Mouse (Mus musculus) limb, embryonic 14.5 days (tissue): ENCODE results near the gene Fgd6. TPM values are rescaled to one million over a fixed set of nuclear protein-coding genes. Genes with fewer than 3 reads are reported as not detected.

Experiments used
- ATAC-seq: fragments of 200-750 bp; cut with Nextera tagmentation; 2 replicates; pipeline ENCODE4 v1.8.0; 2017; ENCODE audit warnings: low read depth, moderate number of reproducible peaks, moderate TSS enrichment; ENCODE audit not compliant: low FRiP score
- DNase-seq: peaks from one replicate; pipeline ENCODE4 v3.0.0-alpha.2; 2015; ENCODE audit warnings: low spot score
- H3K27ac ChIP-seq: fragments of 300-500 bp; sonication (generic); replicated peaks from 2 replicates; pipeline ENCODE4 v1.5.1; 2014; ENCODE audit warnings: low read depth, mild to moderate bottlenecking, low read length, moderate library complexity, mixed read lengths
- H3K27me3 ChIP-seq: fragments of 300-500 bp; sonication (generic); 2 replicates; pipeline ENCODE4 v1.6.1; 2014; ENCODE audit warnings: low read length, mixed read lengths; ENCODE audit not compliant: control insufficient read depth, insufficient read depth
- H3K36me3 ChIP-seq: fragments of 300-500 bp; sonication (generic); 2 replicates; pipeline ENCODE4 v1.6.1; 2014; ENCODE audit warnings: mild to moderate bottlenecking, low read length, moderate library complexity, mixed read lengths; ENCODE audit not compliant: control insufficient read depth, insufficient read depth
- H3K4me1 ChIP-seq: fragments of 300-500 bp; sonication (generic); 2 replicates; pipeline ENCODE4 v1.6.1; 2014; ENCODE audit warnings: antibody characterized with exemption, low read length, mixed read lengths; ENCODE audit not compliant: control insufficient read depth, insufficient read depth
- H3K4me2 ChIP-seq: fragments of 300-500 bp; sonication (generic); replicated peaks from 2 replicates; pipeline ENCODE4 v1.6.1; 2014; ENCODE audit warnings: low read depth, mild to moderate bottlenecking, low read length, moderate library complexity; ENCODE audit not compliant: severe bottlenecking
- H3K4me3 ChIP-seq: fragments of 300-500 bp; sonication (generic); replicated peaks from 2 replicates; pipeline ENCODE4 v1.5.1; 2014; ENCODE audit warnings: low read length
- H3K9ac ChIP-seq: fragments of 300-500 bp; sonication (generic); 2 replicates; pipeline ENCODE4 v1.6.1; 2014; ENCODE audit warnings: mild to moderate bottlenecking, low read depth, low read length, moderate library complexity; ENCODE audit not compliant: severe bottlenecking
- H3K9me3 ChIP-seq: fragments of 300-500 bp; sonication (generic); 2 replicates; pipeline ENCODE4 v1.6.1; 2016; ENCODE audit warnings: low read length; ENCODE audit not compliant: control insufficient read depth
- POLR2A ChIP-seq: fragments of 200-500 bp; IDR thresholded peaks from 2 replicates; pipeline ENCODE4 v1.8.0; 2012; ENCODE audit warnings: inconsistent platforms, mild to moderate bottlenecking, moderate library complexity, borderline replicate concordance; ENCODE audit not compliant: insufficient read depth, insufficient read length; ENCODE audit errors: extremely low read depth
- WGBS: fragments of 180-500 bp; shearing (Covaris S2); extraction: QIAGEN DNeasy Blood & Tissue Kit; methylation state at CpG from one replicate; pipeline ENCODE4 v1.1.7; 2014; 5-methylcytosine and 5-hydroxymethylcytosine counted together
- polyA plus RNA-seq, 2 experiments: library from polyadenylated mRNA; depleted of rRNA in 1 of 2; stranded (reverse) in 1 of 2; unstranded in 1 of 2; fragments of >200 nt; fragmentation: Nextera tagmentation in 1 of 2; extraction: Ambion mirVana in 1 of 2; gene quantifications; 2 replicates each; pipeline versions ENCODE4 v1.2.1 to v1.2.3; 2012 to 2014

The Fgd6 gene
- polyA plus RNA-seq, 2 experiments: 3.2 to 5.5 TPM

DNA sequence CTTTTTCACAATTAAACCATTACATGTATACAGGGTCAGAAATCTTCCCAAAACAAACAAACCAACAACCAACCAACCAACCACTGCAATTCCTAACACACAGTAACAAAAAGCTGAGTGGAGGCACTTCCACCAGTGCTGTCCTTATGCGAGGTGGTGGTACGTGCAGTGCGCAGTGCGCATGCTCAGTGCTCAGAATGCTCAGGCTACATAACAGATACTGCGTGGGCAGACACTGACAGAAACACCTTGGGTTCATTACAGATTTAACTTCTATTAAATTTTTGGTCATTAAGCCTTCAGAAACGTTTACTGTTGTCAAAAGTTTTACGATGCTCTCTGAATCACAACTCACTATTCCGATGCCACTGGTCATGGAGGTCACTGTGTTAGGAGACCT is 18.3 kb upstream of the Fgd6 start:
- Histone ChIP-seq H3K4me2 (no peak overlapping the region), H3K9ac (no peak overlapping the region), H3K4me3 (no peak overlapping the region), H3K9me3 (no peaks in the 10 kb centered on the region), H3K27ac (no peak overlapping the region), H3K36me3 (no peaks in the 10 kb centered on the region), H3K4me1 (peaks cover 4% of the 10 kb centered on the region; the same call in 1 of the 2 replicates), H3K27me3 (no peaks in the 10 kb centered on the region)
- ATAC-seq (no peak), DNase-seq (no peak)
- no peak for TF ChIP-seq POLR2A
- WGBS: 72% methylated on average over 8 of the region's 8 CpGs

DNA sequence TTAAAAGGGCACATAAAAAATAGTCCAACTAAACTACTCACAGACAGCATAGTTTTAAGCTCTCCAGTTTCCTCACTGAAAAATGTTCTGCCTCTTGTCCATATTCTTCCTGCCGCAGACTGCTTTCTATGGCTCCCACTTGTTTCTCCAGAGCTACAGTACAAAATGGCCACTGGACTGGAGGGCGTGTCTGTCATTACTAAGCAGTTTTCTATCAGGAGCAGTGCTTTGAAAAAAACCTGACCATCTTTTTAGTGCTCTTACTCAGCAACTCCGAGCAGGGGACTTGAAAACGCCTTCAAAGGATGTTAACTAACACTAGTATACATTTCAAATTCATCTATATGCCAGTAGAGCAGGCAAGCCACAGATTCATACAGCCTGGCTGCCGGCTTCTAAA is 15.2 kb upstream of the Fgd6 start:
- H3K27ac ChIP-seq: no peak overlapping the region
- ATAC-seq (no peak), DNase-seq (no peak)
- no peak overlapping the region for H3K4me2 ChIP-seq
- H3K4me3 ChIP-seq: no peak overlapping the region
- H3K27me3 ChIP-seq: no peaks in the 10 kb centered on the region
- H3K9ac ChIP-seq: no peak overlapping the region
- 75% methylated on average over 5 of the region's 5 CpGs for WGBS
- no peaks in the 10 kb centered on the region for H3K9me3 ChIP-seq
- peaks cover 10% of the 10 kb centered on the region for H3K36me3 ChIP-seq
- no peak for TF ChIP-seq POLR2A
- 0 out of 2 replicates have a peak, but pooled peaks cover 4% of the 10 kb centered on the region for H3K4me1 ChIP-seq

DNA sequence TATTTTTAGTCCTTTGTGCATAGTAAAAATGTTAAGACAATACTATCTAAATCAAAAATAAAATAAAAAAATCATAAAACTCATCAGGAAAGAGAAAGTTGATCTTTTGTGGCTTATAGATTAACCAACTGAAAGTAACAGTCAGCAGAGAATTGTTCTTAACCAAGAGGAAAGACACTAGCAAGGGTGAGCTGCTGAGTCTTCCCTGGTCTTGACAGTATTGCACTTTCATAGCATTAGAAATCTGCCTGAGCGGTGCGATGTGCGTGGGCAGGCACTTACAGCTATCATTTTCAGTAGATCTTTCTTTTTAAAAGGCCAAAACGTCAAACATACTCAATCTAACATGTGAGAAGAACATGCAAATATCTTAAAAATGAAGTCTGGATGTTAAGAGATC is 14.7 kb upstream of the Fgd6 start:
- 94% methylated on average over 4 of the region's 4 CpGs for WGBS
- no peak for DNase-seq
- Histone ChIP-seq H3K36me3 (peaks cover 12% of the 10 kb centered on the region), H3K4me3 (no peak overlapping the region), H3K4me1 (0 out of 2 replicates have a peak, but pooled peaks cover 4% of the 10 kb centered on the region), H3K9me3 (no peaks in the 10 kb centered on the region), H3K27ac (no peak overlapping the region), H3K4me2 (no peak overlapping the region), H3K9ac (no peak overlapping the region), H3K27me3 (no peaks in the 10 kb centered on the region)
- TF ChIP-seq POLR2A: no peak
- no peak for ATAC-seq

DNA sequence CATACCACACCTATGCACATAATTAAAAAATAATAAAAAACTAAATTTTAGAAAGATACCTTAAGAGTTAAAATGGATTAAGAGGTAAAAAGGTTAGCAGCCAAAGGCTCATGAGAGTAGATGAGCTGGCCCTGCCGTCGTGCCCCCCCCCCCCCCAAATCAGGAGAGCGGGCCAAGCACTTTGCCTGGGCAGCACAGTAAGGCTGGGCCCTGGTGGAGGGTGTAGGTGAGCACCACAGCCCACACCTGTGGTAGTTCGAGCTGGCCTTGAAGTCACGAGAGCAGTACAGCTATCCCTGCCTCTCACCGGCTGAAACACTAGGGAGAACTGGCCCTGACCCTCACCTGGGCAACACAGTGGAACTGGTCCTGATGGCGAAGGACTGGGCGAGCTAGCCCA is 10.7 kb upstream of the Fgd6 start:
- Histone ChIP-seq H3K4me2 (no peak overlapping the region), H3K36me3 (peaks cover 14% of the 10 kb centered on the region), H3K27me3 (no peaks in the 10 kb centered on the region), H3K9me3 (no peaks in the 10 kb centered on the region), H3K9ac (no peak overlapping the region), H3K27ac (no peak overlapping the region), H3K4me3 (no peak overlapping the region), H3K4me1 (no peaks in the 10 kb centered on the region)
- ATAC-seq: no peak
- TF ChIP-seq POLR2A: no peak
- 94% methylated on average over 8 of the region's 8 CpGs for WGBS
- no peak for DNase-seq

DNA sequence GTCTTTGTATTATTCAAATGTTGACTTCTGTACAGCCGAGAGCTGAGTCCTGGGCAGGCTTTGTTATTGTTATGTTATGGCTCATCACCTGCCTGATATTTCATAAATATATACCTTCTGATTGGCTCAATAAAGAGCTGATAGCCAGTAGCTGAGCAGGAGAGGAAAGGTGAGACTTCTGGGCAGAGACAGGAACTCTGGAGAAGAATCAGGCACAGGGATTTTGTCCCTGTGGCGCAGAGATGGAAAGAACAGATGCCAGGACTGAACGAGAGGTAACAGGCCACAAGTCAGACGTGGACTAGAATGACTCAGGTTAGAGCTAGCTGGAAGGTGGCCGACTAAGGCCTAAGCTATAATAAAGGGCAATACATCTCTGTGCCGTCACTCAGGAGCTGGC is 7.3 kb upstream of the Fgd6 start:
- Histone ChIP-seq H3K36me3 (peaks cover 17% of the 10 kb centered on the region), H3K9ac (no peak overlapping the region), H3K4me1 (no peaks in the 10 kb centered on the region), H3K9me3 (no peaks in the 10 kb centered on the region), H3K4me2 (no peak overlapping the region), H3K4me3 (no peak overlapping the region), H3K27ac (no peak overlapping the region), H3K27me3 (no peaks in the 10 kb centered on the region)
- ATAC-seq (no peak), DNase-seq (no peak)
- TF ChIP-seq POLR2A: no peak
- 79% methylated on average over 6 of the region's 6 CpGs for WGBS

DNA sequence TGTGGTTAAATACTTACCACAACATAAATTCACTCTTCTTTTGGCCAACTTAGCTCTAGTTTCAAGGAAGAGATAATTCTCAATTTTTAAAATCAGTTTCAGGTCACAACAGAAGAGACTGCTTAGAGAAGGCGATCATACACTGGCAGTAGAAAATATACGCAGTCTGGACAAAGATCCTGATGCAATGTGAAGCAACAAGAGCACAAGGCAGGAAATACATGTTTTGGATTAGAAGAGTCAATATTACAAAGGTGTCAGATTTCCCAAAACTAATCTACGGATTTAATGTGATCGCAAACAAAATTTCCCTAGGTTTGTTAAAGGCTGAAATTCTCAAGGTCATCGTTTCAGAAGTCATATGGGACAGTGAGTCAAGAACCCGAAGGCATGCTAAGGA is 4.6 kb upstream of the Fgd6 start:
- no peak for ATAC-seq
- H3K4me2 ChIP-seq: no peak overlapping the region
- 86% methylated on average over 6 of the region's 6 CpGs for WGBS
- no peaks in the 10 kb centered on the region for H3K27me3 ChIP-seq
- no peak overlapping the region for H3K4me3 ChIP-seq
- no peak overlapping the region for H3K9ac ChIP-seq
- DNase-seq: no peak
- no peak overlapping the region for H3K27ac ChIP-seq
- no peaks in the 10 kb centered on the region for H3K9me3 ChIP-seq
- peaks cover 8% of the 10 kb centered on the region for H3K36me3 ChIP-seq
- no peak for TF ChIP-seq POLR2A
- H3K4me1 ChIP-seq: peaks cover 12% of the 10 kb centered on the region
